Mouse (Mus musculus) neutrophil, adult 5-6 weeks (primary cell): ENCODE data around the gene Tmem268. TPM values are rescaled to one million over a fixed set of nuclear protein-coding genes. Genes with fewer than 3 reads are reported as not detected.

Experiments used
- ATAC-seq: fragments of 151-379, 151-347 bp; 2 replicates; pipeline ENCODE4 v1.8.0; 2017; ENCODE audit warnings: mild to moderate bottlenecking, moderate TSS enrichment; ENCODE audit not compliant: insufficient number of reproducible peaks, poor library complexity, low FRiP score, severe bottlenecking; ENCODE audit errors: extremely low read depth
- total RNA-seq: library from RNA; stranded (forward); fragments of 200-1000 nt; gene quantifications from 2 replicates; pipeline ENCODE4 v1.2.3, GENCODE M21; 2017

Gene Tmem268
- total RNA-seq, 1 experiment from 2014 or later, result 25.5 TPM

GRCm38 (mm10) chr4:63589987-63590386 is 31.4 kb downstream of the Tmem268 start:
- no peak for ATAC-seq

- ATAC-seq, result no peak
These were observed 32.0 kb downstream of the Tmem268 start for GRCm38 (mm10) chr4:63590538-63590937.

GRCm38 (mm10) chr4:63594459-63595110 is 36.0 kb downstream of the Tmem268 start:
- ATAC-seq, result no peak

GRCm38 (mm10) chr4:63595259-63595658 is 36.7 kb downstream of the Tmem268 start:
- ATAC-seq, result peak; percentile 55; the same call in 1 of the 2 replicates

GRCm38 (mm10) chr4:63596010-63596409 is 37.4 kb downstream of the Tmem268 start:
- ATAC-seq, result no peak

- no peak for ATAC-seq
These were observed 42.2 kb downstream of the Tmem268 start for GRCm38 (mm10) chr4:63600786-63601185.

- no peak for ATAC-seq
These were observed 42.7 kb downstream of the Tmem268 start for GRCm38 (mm10) chr4:63601263-63601662.

GRCm38 (mm10) chr4:63604945-63605344 is 46.4 kb downstream of the Tmem268 start, which contains the start of gene Gm11213:
Gene Gm11213 (minus strand): TSS chr4:63605261.
- ATAC-seq, result no peak

GRCm38 (mm10) chr4:63605545-63605944 is 47.0 kb downstream of the Tmem268 start:
- ATAC-seq, result no peak

- no peak for ATAC-seq
These were observed 47.4 kb downstream of the Tmem268 start for GRCm38 (mm10) chr4:63605968-63606367.

GRCm38 (mm10) chr4:63608391-63608790 is 49.8 kb downstream of the Tmem268 start:
- no peak for ATAC-seq

- ATAC-seq, result no peak
These were observed 63.3 kb downstream of the Tmem268 start for GRCm38 (mm10) chr4:63621861-63622260.

- no peak for ATAC-seq
These were observed 63.8 kb downstream of the Tmem268 start, which contains the start of gene Tex48 for GRCm38 (mm10) chr4:63622378-63622835. Gene Tex48 (minus strand): TSS chr4:63622428.

GRCm38 (mm10) chr4:63625563-63626080 is 67.0 kb downstream of the Tmem268 start:
- no peak for ATAC-seq

- no peak for ATAC-seq
These were observed 68.5 kb downstream of the Tmem268 start for GRCm38 (mm10) chr4:63627111-63627510.

- no peak for ATAC-seq
These were observed 74.6 kb downstream of the Tmem268 start for GRCm38 (mm10) chr4:63633181-63633580.

Other genes with a start within 250 kb of the Tmem268 start
- gene Orm1, start 214.2 kb upstream of the Tmem268 start, total RNA-seq, result not detected in 2 replicates
- 0.86 TPM in 1 of 2 replicates, not detected in the other for gene Orm3, start 202.6 kb upstream of the Tmem268 start, total RNA-seq
- not detected in 2 replicates for gene Orm2, start 196.3 kb upstream of the Tmem268 start, total RNA-seq
- 186 and 189 TPM in 2 replicates for gene Akna, start 155.4 kb upstream of the Tmem268 start, total RNA-seq
- 13.3 and 21.5 TPM in 2 replicates for gene Whrn, start 62.8 kb upstream of the Tmem268 start, total RNA-seq
- 150 and 174 TPM in 2 replicates for gene Atp6v1g1, start 14.0 kb upstream of the Tmem268 start, total RNA-seq
- gene Gm11213, start 46.5 kb downstream of the Tmem268 start, total RNA-seq, result not detected in 2 replicates
- gene Tex48, start 63.6 kb downstream of the Tmem268 start, total RNA-seq, result not detected in 2 replicates
- not detected in 2 replicates for gene Gm11214, start 104.6 kb downstream of the Tmem268 start, total RNA-seq
- not detected in 2 replicates for gene Tnfsf15, start 186.3 kb downstream of the Tmem268 start, total RNA-seq